Mouse (Mus musculus) neural tube, embryonic 14.5 days (tissue): ENCODE measurements around the gene Mrps36. TPM values are rescaled to one million over a fixed set of nuclear protein-coding genes. Genes with fewer than 3 reads are reported as not detected.

ENCODE experiments used
- ATAC-seq: fragments of 200-750 bp; cut with Nextera tagmentation; 2 replicates; pipeline ENCODE4 v1.8.0; 2017; ENCODE audit warnings: low read depth, mild to moderate bottlenecking, moderate TSS enrichment, moderate library complexity
- H3K27ac ChIP-seq: fragments of 300-500 bp; sonication (generic); 2 replicates; pipeline ENCODE4 v1.5.1; 2014; ENCODE audit warnings: low read depth, mild to moderate bottlenecking, control low read depth, low read length, moderate library complexity, mixed read lengths
- H3K27me3 ChIP-seq: fragments of 300-500 bp; sonication (generic); 2 replicates; pipeline ENCODE4 v1.6.1; 2014; ENCODE audit warnings: low read length; ENCODE audit not compliant: control insufficient read depth, insufficient read depth
- H3K36me3 ChIP-seq: fragments of 300-500 bp; sonication (generic); 2 replicates; pipeline ENCODE4 v1.6.1; 2014; ENCODE audit warnings: low read length, mixed read lengths; ENCODE audit not compliant: control insufficient read depth, insufficient read depth
- H3K4me1 ChIP-seq: fragments of 300-500 bp; sonication (generic); 2 replicates; pipeline ENCODE4 v1.6.1; 2014; ENCODE audit warnings: low read length; ENCODE audit not compliant: control insufficient read depth, insufficient read depth
- H3K4me2 ChIP-seq: fragments of 300-500 bp; sonication (generic); 2 replicates; pipeline ENCODE4 v1.6.1; 2014; ENCODE audit warnings: mild to moderate bottlenecking, low read depth, low read length, control low read depth
- H3K4me3 ChIP-seq: fragments of 300-500 bp; sonication (generic); 2 replicates; pipeline ENCODE4 v1.5.1; 2014; ENCODE audit warnings: low read depth, low read length, control low read depth, mixed read lengths
- H3K9ac ChIP-seq: fragments of 300-500 bp; sonication (generic); replicated peaks from 2 replicates; pipeline ENCODE4 v1.6.1; 2014; ENCODE audit warnings: low read depth, mild to moderate bottlenecking, control low read depth, low read length, mixed read lengths
- H3K9me3 ChIP-seq: fragments of 300-500 bp; sonication (generic); 2 replicates; pipeline ENCODE4 v1.6.1; 2016; ENCODE audit warnings: low read length; ENCODE audit not compliant: control insufficient read depth
- WGBS: fragments of 180-500 bp; shearing (Covaris S2); extraction: QIAGEN DNeasy Blood & Tissue Kit; methylation state at CpG from one replicate; pipeline ENCODE4 v1.1.7; 2014; 5-methylcytosine and 5-hydroxymethylcytosine counted together
- polyA plus RNA-seq: library from polyadenylated mRNA; unstranded; fragments of >200 nt; fragmentation: Nextera tagmentation; extraction: Ambion mirVana; gene quantifications from 2 replicates; pipeline ENCODE4 v1.2.1, GENCODE M21; 2014

Gene Mrps36
- polyA plus RNA-seq, 1 experiment from 2014 or later: 169 TPM

DNA sequence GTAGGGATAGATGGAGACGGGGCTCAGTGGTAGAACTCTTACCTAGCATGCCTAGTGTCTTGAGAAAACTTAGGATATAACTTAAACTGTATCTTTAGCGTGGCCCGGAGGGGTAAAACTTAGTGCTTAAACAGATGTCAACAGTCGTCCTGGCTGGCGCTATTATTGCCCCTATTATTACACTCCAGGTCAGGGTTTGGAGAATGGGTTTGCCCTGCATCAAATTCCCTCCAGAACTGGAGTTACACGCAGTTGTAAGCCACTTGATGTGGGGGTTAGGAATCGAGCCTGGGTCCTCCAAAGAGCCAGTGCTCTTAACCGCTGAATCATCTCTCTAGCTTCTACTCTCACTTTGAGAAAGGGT, 31.6 kb upstream of the Mrps36 start:
- Histone ChIP-seq H3K9me3 (no peaks in the 10 kb centered on the region), H3K27ac (no peak overlapping the region), H3K9ac (peak overlapping the region; percentile 48), H3K4me3 (peak overlapping the region; percentile 62), H3K4me1 (peaks cover 5% of the 10 kb centered on the region), H3K4me2 (peak overlapping the region; percentile 93), H3K27me3 (no peaks in the 10 kb centered on the region), H3K36me3 (no peaks in the 10 kb centered on the region)
- no peak; the same call in none of the 2 replicates for ATAC-seq
- 11% methylated on average over 8 of the region's 8 CpGs for WGBS

DNA sequence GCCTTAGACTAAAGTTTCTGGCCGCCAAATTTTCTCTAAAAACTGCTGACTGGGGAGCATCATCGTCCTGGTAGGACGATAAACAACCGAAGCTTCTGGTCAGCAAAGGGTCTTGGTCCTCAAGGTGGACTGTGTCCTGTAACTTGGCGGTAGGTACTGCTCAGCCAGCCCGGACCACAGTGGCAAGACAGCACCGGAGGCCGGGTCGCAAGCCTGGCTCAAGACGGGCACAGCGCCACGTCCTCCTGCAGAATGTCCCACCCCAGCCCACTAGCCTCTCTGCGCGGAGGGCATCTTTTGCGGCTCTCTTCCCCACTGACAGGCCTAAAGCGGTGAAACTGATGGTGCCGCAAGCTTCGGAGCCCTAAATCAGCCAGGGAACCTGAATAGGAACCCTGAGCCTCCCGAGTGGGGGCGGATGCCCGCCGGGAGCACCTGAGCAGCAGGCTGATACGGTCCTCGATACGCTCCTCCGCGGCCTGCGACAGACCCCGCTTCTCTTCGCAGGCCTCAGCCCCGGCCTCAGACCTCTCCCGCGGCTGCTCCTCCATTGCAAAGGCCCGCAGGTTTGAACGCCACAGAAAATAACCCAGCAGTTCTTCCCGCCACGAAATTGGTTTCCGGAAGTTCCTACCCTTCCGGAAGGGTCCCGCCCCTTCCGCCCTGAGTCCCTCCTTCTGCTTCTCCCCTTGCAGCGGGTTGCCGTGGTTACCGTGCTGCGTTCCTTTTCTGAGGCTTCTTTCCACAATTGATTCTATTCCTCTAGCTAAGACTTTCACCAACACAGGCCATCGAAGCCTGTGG, 31.0 kb upstream of the Mrps36 start, which contains the start of gene Cenph:
Cenph (minus strand) TSS at position 648 of the 804 bp plus-strand sequence.
- H3K9ac ChIP-seq: peak within 1 kb of the TSS; percentile 48
- no peaks in the 10 kb centered on the region for H3K27me3 ChIP-seq
- peak; percentile 97 for ATAC-seq
- no peaks in the 10 kb centered on the region for H3K9me3 ChIP-seq
- peak within 1 kb of the TSS; percentile 93 for H3K4me2 ChIP-seq
- H3K4me3 ChIP-seq: peak within 1 kb of the TSS; percentile 62
- under 1% methylated on average over 46 of the region's 46 CpGs for WGBS
- peaks cover 5% of the 10 kb centered on the region for H3K4me1 ChIP-seq
- H3K27ac ChIP-seq: no peak within 1 kb of the TSS
- no peaks in the 10 kb centered on the region for H3K36me3 ChIP-seq

DNA sequence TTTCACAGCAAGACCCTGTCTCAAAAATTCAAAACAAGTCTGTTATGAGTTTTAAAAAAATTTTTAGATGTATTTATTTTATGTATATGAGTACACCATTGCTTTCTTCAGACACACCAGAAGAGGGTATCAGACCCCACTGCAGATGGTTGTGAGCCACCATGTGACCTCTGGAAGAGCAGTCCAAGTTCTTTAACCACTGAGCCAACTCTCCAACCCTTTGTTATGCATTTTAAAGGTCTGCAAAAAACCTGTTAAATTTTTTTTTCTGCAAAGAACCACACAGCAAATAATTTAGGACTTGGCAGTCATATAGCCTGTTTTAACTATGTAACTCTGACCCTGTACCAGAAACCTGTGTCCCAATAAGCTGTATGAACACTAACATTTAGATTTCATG, 30.2 kb upstream of the Mrps36 start:
- no peak overlapping the region for H3K27ac ChIP-seq
- H3K36me3 ChIP-seq: no peaks in the 10 kb centered on the region
- no peak for ATAC-seq
- H3K4me2 ChIP-seq: peak overlapping the region; percentile 93; the same call in 1 of the 2 replicates
- H3K27me3 ChIP-seq: no peaks in the 10 kb centered on the region
- no peaks in the 10 kb centered on the region for H3K9me3 ChIP-seq
- H3K4me3 ChIP-seq: no peak overlapping the region; the same call in 1 of the 2 replicates
- no peak overlapping the region for H3K9ac ChIP-seq
- H3K4me1 ChIP-seq: peaks cover 5% of the 10 kb centered on the region

DNA sequence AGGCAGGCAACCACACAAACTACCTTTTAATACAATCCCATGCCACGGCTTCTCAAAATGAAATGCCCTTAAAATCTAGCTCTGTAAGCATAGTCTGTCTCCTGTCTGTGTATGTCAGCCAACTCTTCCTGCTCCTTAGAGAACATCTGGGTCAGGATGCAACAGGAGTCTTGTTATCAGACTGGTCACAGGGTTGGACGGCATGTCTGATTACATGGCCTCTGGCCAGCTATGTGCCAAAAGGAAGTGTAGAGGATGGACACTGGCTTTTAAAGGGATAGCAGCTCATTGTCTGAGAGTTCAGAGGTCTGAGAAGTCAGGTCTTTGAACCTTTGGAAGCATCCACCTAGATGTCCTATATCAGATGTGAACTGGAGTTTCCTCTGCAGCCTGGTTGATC, 10.9 kb upstream of the Mrps36 start:
- Histone ChIP-seq H3K9ac (no peak overlapping the region), H3K36me3 (no peaks in the 10 kb centered on the region), H3K27ac (no peak overlapping the region), H3K4me1 (no peaks in the 10 kb centered on the region), H3K4me2 (no peak overlapping the region), H3K9me3 (no peaks in the 10 kb centered on the region), H3K27me3 (no peaks in the 10 kb centered on the region), H3K4me3 (no peak overlapping the region)
- WGBS: 93% methylated on average over 2 of the region's 2 CpGs
- no peak for ATAC-seq

DNA sequence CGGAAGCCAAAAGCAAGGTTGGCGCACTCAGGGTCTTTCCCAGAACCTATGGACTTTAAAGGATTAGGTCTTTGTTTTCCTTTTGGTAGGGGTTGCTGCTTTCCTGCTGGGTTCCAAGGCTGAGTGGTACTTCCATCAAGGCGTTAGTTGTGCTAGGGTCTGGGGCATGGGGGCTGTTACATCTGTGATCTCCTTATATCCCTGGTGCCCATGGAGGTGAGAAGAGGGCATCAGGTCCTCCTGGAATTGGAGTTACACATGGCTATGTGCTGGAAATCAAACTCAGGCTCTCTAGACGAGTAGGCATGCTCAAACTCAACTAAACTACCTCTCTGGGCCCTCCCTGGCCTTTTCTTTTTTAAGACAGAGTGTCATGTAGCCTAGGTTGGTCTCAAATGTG, 9.7 kb upstream of the Mrps36 start:
- ATAC-seq: no peak
- H3K4me3 ChIP-seq: no peak overlapping the region
- 69% methylated on average over 4 of the region's 4 CpGs for WGBS

DNA sequence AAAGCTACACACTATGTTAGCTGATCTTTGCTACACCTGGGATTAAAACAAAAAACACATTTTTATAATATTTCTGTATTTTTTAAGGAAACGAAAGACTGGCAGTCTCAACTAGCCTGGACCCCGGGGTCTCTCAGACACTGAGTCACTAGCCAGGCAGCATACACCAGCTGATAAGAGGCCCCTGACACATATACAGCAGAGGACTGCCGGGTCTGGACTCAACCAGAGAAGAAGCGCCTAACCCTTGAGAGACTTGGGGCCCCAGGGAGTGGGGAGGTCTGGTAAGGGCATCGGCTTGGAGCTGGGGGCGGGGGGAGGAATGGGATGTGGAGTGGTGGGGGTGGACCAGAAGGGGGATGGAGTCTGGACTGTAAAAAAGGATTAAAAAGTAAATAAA, 8.6 kb upstream of the Mrps36 start:
- no peak for ATAC-seq
- WGBS: 87% methylated on average over 6 of the region's 6 CpGs
- no peaks in the 10 kb centered on the region for H3K9me3 ChIP-seq
- H3K4me1 ChIP-seq: no peaks in the 10 kb centered on the region
- H3K36me3 ChIP-seq: no peaks in the 10 kb centered on the region
- H3K4me3 ChIP-seq: no peak overlapping the region
- no peak overlapping the region for H3K9ac ChIP-seq
- H3K27me3 ChIP-seq: no peaks in the 10 kb centered on the region
- H3K4me2 ChIP-seq: no peak overlapping the region
- H3K27ac ChIP-seq: no peak overlapping the region

More for the DNA sequence above, 9.7 kb upstream of the Mrps36 start:
- H3K36me3 ChIP-seq: no peaks in the 10 kb centered on the region
- no peak overlapping the region for H3K9ac ChIP-seq
- no peak overlapping the region for H3K4me2 ChIP-seq
- H3K27ac ChIP-seq: no peak overlapping the region
- no peaks in the 10 kb centered on the region for H3K4me1 ChIP-seq
- no peaks in the 10 kb centered on the region for H3K27me3 ChIP-seq
- H3K9me3 ChIP-seq: no peaks in the 10 kb centered on the region

DNA sequence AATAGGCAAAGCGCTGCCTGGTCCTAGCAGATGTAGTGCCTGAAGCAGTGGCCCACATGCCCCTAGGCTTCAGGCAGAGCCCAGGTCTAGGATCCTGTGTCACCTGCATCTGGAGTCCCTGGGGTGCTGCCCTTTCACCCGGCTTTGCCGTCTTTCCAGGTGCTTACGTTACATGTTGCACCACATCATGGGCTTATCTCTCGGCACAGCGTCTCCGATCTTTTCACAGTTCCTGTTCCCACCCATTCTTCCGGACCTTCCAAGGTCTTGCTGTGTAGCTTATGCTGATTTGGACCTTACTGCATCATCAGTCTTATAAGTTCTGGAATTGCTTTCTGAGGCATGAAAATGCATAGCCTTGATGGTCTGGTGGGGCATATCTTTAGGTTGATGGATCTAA, 8.1 kb upstream of the Mrps36 start:
- H3K27ac ChIP-seq: no peak overlapping the region
- H3K36me3 ChIP-seq: no peaks in the 10 kb centered on the region
- no peaks in the 10 kb centered on the region for H3K9me3 ChIP-seq
- no peak overlapping the region for H3K9ac ChIP-seq
- H3K4me2 ChIP-seq: no peak overlapping the region
- no peak overlapping the region for H3K4me3 ChIP-seq
- H3K4me1 ChIP-seq: no peaks in the 10 kb centered on the region
- no peaks in the 10 kb centered on the region for H3K27me3 ChIP-seq
- WGBS: 93% methylated on average over 8 of the region's 8 CpGs
- ATAC-seq: no peak

DNA sequence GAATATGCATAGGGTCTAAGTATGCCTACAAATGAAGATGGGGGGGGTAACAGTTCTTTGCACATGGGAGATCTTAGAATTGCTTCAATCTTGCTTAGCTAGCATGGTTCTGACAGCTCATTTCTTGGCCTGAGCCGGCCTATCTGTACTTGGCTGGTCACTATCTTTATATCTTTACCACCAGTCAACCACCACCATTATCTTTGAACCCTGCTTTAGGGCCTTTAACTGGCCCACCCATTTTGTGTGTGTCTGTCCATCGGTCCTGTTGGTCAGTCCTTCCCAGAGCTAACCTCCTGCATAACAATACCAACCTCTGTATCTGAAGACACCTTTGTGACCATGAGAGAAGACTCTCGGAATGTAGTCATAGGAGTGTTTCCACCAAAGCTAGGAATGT, 6.9 kb upstream of the Mrps36 start:
- ATAC-seq: no peak
- H3K36me3 ChIP-seq: no peaks in the 10 kb centered on the region
- H3K4me1 ChIP-seq: no peaks in the 10 kb centered on the region
- H3K27ac ChIP-seq: no peak overlapping the region
- no peaks in the 10 kb centered on the region for H3K9me3 ChIP-seq
- no peak overlapping the region for H3K4me2 ChIP-seq
- H3K4me3 ChIP-seq: no peak overlapping the region
- no peak overlapping the region for H3K9ac ChIP-seq
- 86% methylated on average over 3 of the region's 3 CpGs for WGBS
- H3K27me3 ChIP-seq: no peaks in the 10 kb centered on the region

DNA sequence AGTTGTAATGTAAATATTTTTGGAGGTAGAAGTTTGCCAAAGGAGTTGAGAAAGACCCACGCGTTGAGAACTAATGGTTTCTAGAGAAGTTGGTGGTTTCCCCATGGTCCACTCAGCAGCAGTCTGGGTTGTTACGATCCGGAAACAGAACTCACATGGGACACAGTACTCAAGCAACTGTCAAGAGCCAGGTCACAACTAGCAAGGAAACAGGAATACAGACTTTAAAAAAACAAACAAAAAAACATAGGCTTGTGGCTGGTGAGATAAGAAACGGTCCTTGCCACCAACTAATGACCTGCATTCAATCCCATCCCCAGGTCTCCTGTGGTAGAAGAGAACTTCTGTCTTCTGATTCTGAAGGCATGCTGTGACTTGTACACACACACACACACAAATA, 6.3 kb upstream of the Mrps36 start:
- no peak overlapping the region for H3K27ac ChIP-seq
- no peaks in the 10 kb centered on the region for H3K4me1 ChIP-seq
- H3K9ac ChIP-seq: no peak overlapping the region
- no peaks in the 10 kb centered on the region for H3K9me3 ChIP-seq
- H3K36me3 ChIP-seq: no peaks in the 10 kb centered on the region
- H3K27me3 ChIP-seq: no peaks in the 10 kb centered on the region
- no peak overlapping the region for H3K4me2 ChIP-seq
- no peak overlapping the region for H3K4me3 ChIP-seq
- no peak for ATAC-seq
- 79% methylated on average over 5 of the region's 5 CpGs for WGBS
